In the genomic region with DNA sequence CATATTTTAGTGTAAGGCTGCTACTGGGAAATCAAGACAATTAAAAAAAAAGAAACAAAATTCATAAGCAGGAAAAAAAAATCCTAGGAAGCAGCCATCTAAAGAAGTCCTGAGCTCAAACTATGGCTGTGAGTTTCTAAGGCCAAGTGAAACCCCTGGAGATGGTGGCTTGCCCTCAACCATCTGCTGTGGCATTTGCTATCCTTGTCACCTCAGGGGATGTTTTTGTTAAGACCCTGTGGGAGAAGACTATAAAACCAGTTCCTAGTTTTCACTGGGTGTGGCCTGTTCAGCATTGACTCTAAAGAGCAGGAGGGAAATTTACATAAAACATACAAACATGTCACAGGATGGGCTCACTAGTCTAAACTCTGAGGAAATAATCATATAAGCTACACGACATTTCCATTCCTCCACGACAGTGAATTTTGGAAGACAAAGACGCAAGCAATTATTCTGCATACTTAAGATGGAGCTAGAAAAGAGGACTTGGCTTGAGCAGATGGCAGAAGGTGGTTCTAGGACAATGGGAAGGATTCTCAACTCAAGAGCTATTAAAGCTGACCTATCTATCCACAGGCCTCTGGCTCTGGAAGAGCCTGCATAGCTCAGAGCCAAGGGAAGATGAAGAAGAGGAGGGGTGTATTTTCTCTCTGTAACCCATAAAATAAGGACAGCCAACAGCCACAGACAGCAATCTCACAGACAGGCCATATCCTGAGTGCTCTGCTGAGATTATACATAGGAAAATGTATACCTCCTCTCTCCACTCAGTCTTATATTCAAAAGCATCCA, we compare ENCODE assay signal across 27 mouse cellular contexts. TPM values are rescaled to one million over a fixed set of nuclear protein-coding genes. Genes with fewer than 3 reads are reported as not detected.
DNase-seq lines count a peak whose midpoint lies in the region; ATAC-seq and TF ChIP-seq lines count a peak whose summit lies in the region.
"Had no signal": no experiment of that assay in that cellular context is flagged by ENCODE, and none has a peak within 500 bp of the region (broad histone marks: within the 10 kb centered on the region; RNA-seq: fewer than 3 reads in every experiment).

No protein-coding gene starts in this region.

- TF ChIP-seq POLR2A in cerebellum, adult 2 months (IDR thresholded peaks at IDR 0.05; ENCODE audit: borderline replicate concordance, insufficient read depth, low read length): no peak; the same call in 1 of the 2 replicates
- TF ChIP-seq POLR2A in kidney, adult 2 months (IDR thresholded peaks at IDR 0.05; ENCODE audit: low read depth, low read length): no peak

- no peak overlapping the region for H3K4me3 ChIP-seq in forebrain, embryonic 16.5 days (replicated peaks; ENCODE audit: low read length)
- no peak overlapping the region for H3K4me3 ChIP-seq in forebrain, embryonic 14.5 days (ENCODE audit: low read depth, low read length)
- H3K4me3 ChIP-seq in midbrain, embryonic 11.5 days (ENCODE audit: low read depth, low read length): no peak overlapping the region
- H3K4me3 ChIP-seq in midbrain, embryonic 16.5 days (ENCODE audit: low read depth, low read length): no peak overlapping the region
- no peak overlapping the region for H3K4me3 ChIP-seq in cerebellum, adult 2 months (replicated peaks; ENCODE audit: insufficient read depth, low read depth, low read length)
- no peak overlapping the region for H3K4me3 ChIP-seq in kidney, adult 2 months (ENCODE audit: insufficient read depth, low read depth, low read length)
- H3K4me3 ChIP-seq in liver, postnatal 0 days (ENCODE audit: low read depth, low read length): no peak overlapping the region
- H3K4me3 ChIP-seq: embryonic facial prominence, embryonic 13.5 days; erythroblast, embryonic 14.5 days; heart, embryonic 12.5 days; hindbrain, embryonic 12.5 days had no signal

- TF ChIP-seq CTCF in cerebellum, adult 2 months (IDR thresholded peaks at IDR 0.05; ENCODE audit: borderline replicate concordance, insufficient read depth, low read depth, low read length): no peak
- no peak for TF ChIP-seq CTCF in kidney, adult 2 months (conservative IDR thresholded peaks at IDR 0.05; ENCODE audit: insufficient read depth, insufficient read length, low read depth, low read length)
- TF ChIP-seq CTCF in liver, postnatal 0 days (IDR thresholded peaks at IDR 0.05; ENCODE audit: low read depth): no peak

- peaks cover 18% of the 10 kb centered on the region for H3K36me3 ChIP-seq in forebrain, embryonic 16.5 days (ENCODE audit: control insufficient read depth, insufficient read depth)
- peaks cover 78% of the 10 kb centered on the region for H3K36me3 ChIP-seq in forebrain, embryonic 14.5 days (ENCODE audit: control insufficient read depth, insufficient read depth, low read length)
- peaks cover 3% of the 10 kb centered on the region; the same call in 1 of the 2 replicates for H3K36me3 ChIP-seq in midbrain, embryonic 11.5 days (ENCODE audit: control insufficient read depth, insufficient read depth, low read length)
- H3K36me3 ChIP-seq in midbrain, embryonic 16.5 days (ENCODE audit: control insufficient read depth, insufficient read depth, low read length): peaks cover 16% of the 10 kb centered on the region
- peaks cover 9% of the 10 kb centered on the region for H3K36me3 ChIP-seq in kidney, adult 2 months (ENCODE audit: control insufficient read depth, insufficient read depth, low read length)
- H3K36me3 ChIP-seq in liver, postnatal 0 days (replicated peaks; ENCODE audit: insufficient read depth, low read length): peaks cover 75% of the 10 kb centered on the region

- no peak for TF ChIP-seq EP300 in liver, postnatal 0 days (IDR thresholded peaks at IDR 0.05; ENCODE audit: low read depth)

- no peak; the same call in 1 of the 2 replicates for ATAC-seq in forebrain, embryonic 16.5 days
- ATAC-seq in forebrain, embryonic 14.5 days: no peak
- ATAC-seq in midbrain, embryonic 11.5 days (ENCODE audit: low FRiP score): no peak
- no peak for ATAC-seq in midbrain, embryonic 16.5 days
- no peak for ATAC-seq in liver, postnatal 0 days
- ATAC-seq: CD4-positive, CD25-positive, alpha-beta regulatory T cell, adult 4 months; inflammation-experienced regulatory T-cells, adult 6 months; lung, postnatal 0 days had no signal

- no peaks in the 10 kb centered on the region for H3K4me1 ChIP-seq in forebrain, embryonic 16.5 days (replicated peaks; ENCODE audit: control insufficient read depth, insufficient read depth, low read length)
- no peaks in the 10 kb centered on the region for H3K4me1 ChIP-seq in forebrain, embryonic 14.5 days (ENCODE audit: control insufficient read depth, insufficient read depth, low read length)
- H3K4me1 ChIP-seq in midbrain, embryonic 11.5 days (ENCODE audit: control insufficient read depth, insufficient read depth, low read length): no peaks in the 10 kb centered on the region
- H3K4me1 ChIP-seq in midbrain, embryonic 16.5 days (ENCODE audit: control insufficient read depth, insufficient read depth, low read length): no peaks in the 10 kb centered on the region
- H3K4me1 ChIP-seq in cerebellum, adult 2 months (ENCODE audit: control insufficient read depth, insufficient read depth, low read length): peaks cover 42% of the 10 kb centered on the region
- no peaks in the 10 kb centered on the region for H3K4me1 ChIP-seq in kidney, adult 2 months (ENCODE audit: control insufficient read depth, insufficient read depth, low read length)
- no peaks in the 10 kb centered on the region for H3K4me1 ChIP-seq in liver, postnatal 0 days (ENCODE audit: insufficient read depth)
- H3K4me1 ChIP-seq: embryonic facial prominence, embryonic 13.5 days; hindbrain, embryonic 12.5 days had no signal

- H3K9ac ChIP-seq in forebrain, embryonic 16.5 days (replicated peaks; ENCODE audit: low read depth, low read length): no peak overlapping the region
- H3K9ac ChIP-seq in forebrain, embryonic 14.5 days (ENCODE audit: low read length): no peak overlapping the region
- H3K9ac ChIP-seq in midbrain, embryonic 11.5 days (ENCODE audit: low read length): no peak overlapping the region
- no peak overlapping the region for H3K9ac ChIP-seq in midbrain, embryonic 16.5 days (ENCODE audit: low read depth, low read length)
- no peak overlapping the region for H3K9ac ChIP-seq in liver, postnatal 0 days (replicated peaks)
- H3K9ac ChIP-seq: embryonic facial prominence, embryonic 13.5 days; heart, embryonic 12.5 days; hindbrain, embryonic 12.5 days had no signal

- H3K4me2 ChIP-seq in forebrain, embryonic 16.5 days (ENCODE audit: low read length): no peak overlapping the region
- H3K4me2 ChIP-seq in forebrain, embryonic 14.5 days (ENCODE audit: low read length): no peak overlapping the region
- H3K4me2 ChIP-seq in midbrain, embryonic 11.5 days: no peak overlapping the region
- H3K4me2 ChIP-seq in midbrain, embryonic 16.5 days (ENCODE audit: low read length): no peak overlapping the region
- H3K4me2 ChIP-seq in liver, postnatal 0 days (ENCODE audit: low read depth, low read length): no peak overlapping the region
- H3K4me2 ChIP-seq: embryonic facial prominence, embryonic 13.5 days; heart, embryonic 12.5 days; hindbrain, embryonic 12.5 days had no signal

- H3K9me3 ChIP-seq in forebrain, embryonic 16.5 days (ENCODE audit: control insufficient read depth, low read length): no peaks in the 10 kb centered on the region
- H3K9me3 ChIP-seq in forebrain, embryonic 14.5 days (replicated peaks; ENCODE audit: control insufficient read depth, low read length): no peaks in the 10 kb centered on the region
- no peaks in the 10 kb centered on the region for H3K9me3 ChIP-seq in midbrain, embryonic 11.5 days (ENCODE audit: control insufficient read depth, low read length)
- H3K9me3 ChIP-seq in midbrain, embryonic 16.5 days (replicated peaks; ENCODE audit: control insufficient read depth, low read length, poor library complexity, severe bottlenecking): no peaks in the 10 kb centered on the region
- no peaks in the 10 kb centered on the region for H3K9me3 ChIP-seq in liver, postnatal 0 days (ENCODE audit: low read length)
- H3K9me3 ChIP-seq: embryonic facial prominence, embryonic 13.5 days; heart, embryonic 12.5 days; hindbrain, embryonic 12.5 days had no signal

- DNase-seq in forebrain, embryonic 14.5 days (ENCODE audit: low spot score): no peak
- DNase-seq in midbrain, embryonic 11.5 days (ENCODE audit: low spot score, missing footprints): peak; percentile 17
- DNase-seq in cerebellum, adult 2 months: peak; percentile 31 to 86
- DNase-seq in kidney, adult 2 months: no peak
- no peak for DNase-seq in liver, postnatal 0 days
- DNase-seq: adrenal gland, postnatal 25 days; embryo, embryonic 11 days; heart, postnatal 14 days; kidney, adult 9 months; kidney, postnatal 14 days; right cerebral cortex, postnatal 14 days; thymus, adult 2 months; thymus, postnatal 4 days had no signal

- WGBS in forebrain, embryonic 16.5 days: 78% methylated on average over 3 of the region's 3 CpGs
- WGBS in forebrain, embryonic 14.5 days: 84% methylated on average over 3 of the region's 3 CpGs
- WGBS in midbrain, embryonic 11.5 days: 91% methylated on average over 3 of the region's 3 CpGs
- WGBS in midbrain, embryonic 16.5 days: 83% methylated on average over 3 of the region's 3 CpGs
- WGBS in cerebellum, adult 2 months: 7% methylated on average over 3 of the region's 3 CpGs
- 88% methylated on average over 3 of the region's 3 CpGs for WGBS in kidney, adult 2 months
- 85% methylated on average over 3 of the region's 3 CpGs for WGBS in liver, postnatal 0 days (ENCODE audit: insufficient replicate concordance)

- H3K27me3 ChIP-seq in forebrain, embryonic 16.5 days (replicated peaks; ENCODE audit: control insufficient read depth, insufficient read depth, low read length): no peaks in the 10 kb centered on the region
- H3K27me3 ChIP-seq in forebrain, embryonic 14.5 days (replicated peaks; ENCODE audit: control insufficient read depth, insufficient read depth, low read length): no peaks in the 10 kb centered on the region
- H3K27me3 ChIP-seq in midbrain, embryonic 11.5 days (ENCODE audit: control insufficient read depth, insufficient read depth, low read length): no peaks in the 10 kb centered on the region
- H3K27me3 ChIP-seq in midbrain, embryonic 16.5 days (ENCODE audit: control insufficient read depth, insufficient read depth, low read depth, low read length): no peaks in the 10 kb centered on the region
- no peaks in the 10 kb centered on the region for H3K27me3 ChIP-seq in cerebellum, adult 2 months (ENCODE audit: control insufficient read depth, insufficient read depth, low read length)
- H3K27me3 ChIP-seq in kidney, adult 2 months (replicated peaks; ENCODE audit: control insufficient read depth, insufficient read depth, low read length): no peaks in the 10 kb centered on the region
- no peaks in the 10 kb centered on the region for H3K27me3 ChIP-seq in liver, postnatal 0 days (ENCODE audit: insufficient read depth, low read length)
- H3K27me3 ChIP-seq: embryonic facial prominence, embryonic 13.5 days; heart, embryonic 12.5 days; hindbrain, embryonic 12.5 days had no signal

- H3K27ac ChIP-seq in forebrain, embryonic 16.5 days (ENCODE audit: low read length): peak overlapping the region; percentile 79
- H3K27ac ChIP-seq in forebrain, embryonic 14.5 days (ENCODE audit: low read depth, low read length): no peak overlapping the region
- no peak overlapping the region for H3K27ac ChIP-seq in midbrain, embryonic 11.5 days (ENCODE audit: low read depth, low read length)
- no peak overlapping the region for H3K27ac ChIP-seq in midbrain, embryonic 16.5 days (ENCODE audit: low read length)
- H3K27ac ChIP-seq in cerebellum, adult 2 months (ENCODE audit: insufficient read depth, low read length): peak overlapping the region; percentile 99
- no peak overlapping the region for H3K27ac ChIP-seq in kidney, adult 2 months (ENCODE audit: insufficient read depth, low read depth, low read length)
- H3K27ac ChIP-seq in liver, postnatal 0 days (ENCODE audit: low read depth): no peak overlapping the region
- H3K27ac ChIP-seq: embryonic facial prominence, embryonic 13.5 days; hindbrain, embryonic 12.5 days; macrophage; stomach, postnatal 0 days had no signal

RNA-seq across cellular contexts. Expression of a gene that starts 7.6 kb away (rescaled TPM):
- 2.9 and 3.1 TPM in 2 replicates for polyA plus RNA-seq in forebrain, embryonic 16.5 days (2015; fragmentation: Nextera tagmentation; extraction: Ambion mirVana)
- polyA plus RNA-seq in forebrain, embryonic 14.5 days (2014; fragmentation: Nextera tagmentation; extraction: Ambion mirVana): 1.3 and 1.4 TPM in 2 replicates
- 0.98 and 1.9 TPM in 2 replicates for polyA plus RNA-seq in midbrain, embryonic 11.5 days (2014; fragmentation: Nextera tagmentation; extraction: Ambion mirVana)
- polyA plus RNA-seq in midbrain, embryonic 16.5 days (2015; fragmentation: Nextera tagmentation; extraction: Ambion mirVana): 1.4 and 2.2 TPM in 2 replicates
- polyA plus RNA-seq in cerebellum, adult 2 months (2012; rRNA removed): 8.5 and 10.4 TPM in 2 replicates
- 3.4 and 5.6 TPM in 2 replicates for polyA plus RNA-seq in kidney, adult 2 months (2012; rRNA removed)
- 0.42 and 0.60 TPM in 2 replicates for polyA plus RNA-seq in liver, postnatal 0 days (2015; fragmentation: Nextera tagmentation; extraction: Ambion mirVana)

RNA-seq across cellular contexts. Expression of a gene that starts 14.3 kb away (rescaled TPM):
- 97.2 and 114 TPM in 2 replicates for polyA plus RNA-seq in forebrain, embryonic 16.5 days (2015; fragmentation: Nextera tagmentation; extraction: Ambion mirVana)
- 83.9 and 90.7 TPM in 2 replicates for polyA plus RNA-seq in forebrain, embryonic 14.5 days (2014; fragmentation: Nextera tagmentation; extraction: Ambion mirVana)
- 91.2 and 96.6 TPM in 2 replicates for polyA plus RNA-seq in midbrain, embryonic 11.5 days (2014; fragmentation: Nextera tagmentation; extraction: Ambion mirVana)
- 94.1 and 105 TPM in 2 replicates for polyA plus RNA-seq in midbrain, embryonic 16.5 days (2015; fragmentation: Nextera tagmentation; extraction: Ambion mirVana)
- polyA plus RNA-seq in cerebellum, adult 2 months (2012; rRNA removed): 121 and 131 TPM in 2 replicates
- 54.9 and 62.1 TPM in 2 replicates for polyA plus RNA-seq in kidney, adult 2 months (2012; rRNA removed)
- polyA plus RNA-seq in liver, postnatal 0 days (2015; fragmentation: Nextera tagmentation; extraction: Ambion mirVana): 26.8 and 27.8 TPM in 2 replicates

RNA-seq across cellular contexts. Expression of a gene that starts 15.4 kb away (rescaled TPM):
- polyA plus RNA-seq in forebrain, embryonic 16.5 days (2015; fragmentation: Nextera tagmentation; extraction: Ambion mirVana): 58.7 and 69.5 TPM in 2 replicates
- 28.6 and 36.9 TPM in 2 replicates for polyA plus RNA-seq in forebrain, embryonic 14.5 days (2014; fragmentation: Nextera tagmentation; extraction: Ambion mirVana)
- polyA plus RNA-seq in midbrain, embryonic 11.5 days (2014; fragmentation: Nextera tagmentation; extraction: Ambion mirVana): 16.4 and 19.7 TPM in 2 replicates
- polyA plus RNA-seq in midbrain, embryonic 16.5 days (2015; fragmentation: Nextera tagmentation; extraction: Ambion mirVana): 60.5 and 65.5 TPM in 2 replicates
- polyA plus RNA-seq in cerebellum, adult 2 months (2012; rRNA removed): 130 and 149 TPM in 2 replicates
- polyA plus RNA-seq in kidney, adult 2 months (2012; rRNA removed): 7.7 and 9.0 TPM in 2 replicates
- 0.53 and 0.85 TPM in 2 replicates for polyA plus RNA-seq in liver, postnatal 0 days (2015; fragmentation: Nextera tagmentation; extraction: Ambion mirVana)

RNA-seq across cellular contexts. Expression of a gene that starts 28.8 kb away (rescaled TPM):
- 17.3 and 22.2 TPM in 2 replicates for polyA plus RNA-seq in forebrain, embryonic 16.5 days (2015; fragmentation: Nextera tagmentation; extraction: Ambion mirVana)
- 13.4 TPM in 1 of 2 replicates, not detected in the other for polyA plus RNA-seq in forebrain, embryonic 14.5 days (2014; fragmentation: Nextera tagmentation; extraction: Ambion mirVana)
- polyA plus RNA-seq in midbrain, embryonic 11.5 days (2014; fragmentation: Nextera tagmentation; extraction: Ambion mirVana): 6.7 TPM in 1 of 2 replicates, not detected in the other
- 12.6 TPM in 1 of 2 replicates, not detected in the other for polyA plus RNA-seq in midbrain, embryonic 16.5 days (2015; fragmentation: Nextera tagmentation; extraction: Ambion mirVana)
- not detected in 2 replicates for polyA plus RNA-seq in cerebellum, adult 2 months (2012; rRNA removed)
- not detected in 2 replicates for polyA plus RNA-seq in kidney, adult 2 months (2012; rRNA removed)
- polyA plus RNA-seq in liver, postnatal 0 days (2015; fragmentation: Nextera tagmentation; extraction: Ambion mirVana): not detected in 2 replicates
- polyA plus RNA-seq: CD4-positive, CD25-positive, alpha-beta regulatory T cell, adult 4 months; erythroblast, embryonic 14.5 days; heart, embryonic 12.5 days; inflammation-experienced regulatory T-cells, adult 6 months; limb, embryonic 11.5 days; liver, adult 2 months; liver, embryonic 16.5 days; lung, postnatal 0 days; macrophage; stomach, postnatal 0 days; thymus, adult 2 months had no signal

Comparison
In these comparisons a context has a peak if more than half of its experiments do, and no peak if none do; other contexts are left out.
1. H3K27ac ChIP-seq: peak in forebrain, embryonic 16.5 days (single experiment) and cerebellum, adult 2 months (single experiment); none in forebrain, embryonic 14.5 days (single experiment), midbrain, embryonic 11.5 days (single experiment), midbrain, embryonic 16.5 days (single experiment), kidney, adult 2 months (single experiment) and liver, postnatal 0 days (single experiment).
2. DNase-seq: peak in midbrain, embryonic 11.5 days (single experiment) and cerebellum, adult 2 months (2 of 2); none in forebrain, embryonic 14.5 days (single experiment), kidney, adult 2 months (single experiment) and liver, postnatal 0 days (single experiment).